Mouse (Mus musculus): ENCODE data around the gene Cux1. TPM values are rescaled to one million over a fixed set of nuclear protein-coding genes. Genes with fewer than 3 reads are reported as not detected.

Cux1 gene
- 10 to 100 TPM; 36.0 to 38.1 TPM for total RNA-seq (2021)

- peak; percentile 69 to 70 for DNase-seq
Observed at GRCm38 (mm10) chr5:136567176-136568025, at the start of gene Cux1. Gene Cux1 (minus strand): TSS chr5:136567490.

- no peak for DNase-seq
Observed at GRCm38 (mm10) chr5:136612391-136612790, 45.1 kb upstream of the Cux1 start.

- DNase-seq = no peak
Observed at GRCm38 (mm10) chr5:136608814-136609434, 41.6 kb upstream of the Cux1 start.

GRCm38 (mm10) chr5:136605144-136605543 lies 37.9 kb upstream of the Cux1 start:
- DNase-seq = no peak

- peak; percentile 38 to 53 for DNase-seq
Observed at GRCm38 (mm10) chr5:136603176-136603964, 36.1 kb upstream of the Cux1 start.

GRCm38 (mm10) chr5:136600511-136600910 lies 33.2 kb upstream of the Cux1 start:
- no peak for DNase-seq

GRCm38 (mm10) chr5:136594896-136595540 lies 27.7 kb upstream of the Cux1 start:
- DNase-seq = no peak

GRCm38 (mm10) chr5:136591816-136592499 lies 24.7 kb upstream of the Cux1 start:
- DNase-seq = no peak

- no peak for DNase-seq
Observed at GRCm38 (mm10) chr5:136589002-136589401, 21.7 kb upstream of the Cux1 start.

- DNase-seq = no peak
Observed at GRCm38 (mm10) chr5:136588471-136588870, 21.2 kb upstream of the Cux1 start.

- no peak for DNase-seq
Observed at GRCm38 (mm10) chr5:136584676-136585285, 17.5 kb upstream of the Cux1 start.

- no peak for DNase-seq
Observed at GRCm38 (mm10) chr5:136583666-136584464, 16.6 kb upstream of the Cux1 start.

GRCm38 (mm10) chr5:136583256-136583655 lies 16.0 kb upstream of the Cux1 start:
- no peak for DNase-seq

GRCm38 (mm10) chr5:136582201-136582600 lies 14.9 kb upstream of the Cux1 start:
- DNase-seq = no peak

GRCm38 (mm10) chr5:136581625-136582024 lies 14.3 kb upstream of the Cux1 start:
- DNase-seq = no peak

- no peak for DNase-seq
Observed at GRCm38 (mm10) chr5:136581166-136581565, 13.9 kb upstream of the Cux1 start.

- DNase-seq = no peak
Observed at GRCm38 (mm10) chr5:136578201-136578600, 10.9 kb upstream of the Cux1 start.

GRCm38 (mm10) chr5:136570171-136570570 lies 2.9 kb upstream of the Cux1 start:
- no peak for DNase-seq

- DNase-seq = peak; percentile 52 to 53
Observed at GRCm38 (mm10) chr5:136568776-136569175, 1.5 kb upstream of the Cux1 start.

- DNase-seq = peak in 1 of 2 experiments; percentile 11
Observed at GRCm38 (mm10) chr5:136568026-136568765, 906 bp upstream of the Cux1 start.

Measured in layer of hippocampus, postnatal 36 days (tissue).